Mouse (Mus musculus) liver, postnatal 0 days (tissue): ENCODE measurements around the gene Tmem235. TPM values are rescaled to one million over a fixed set of nuclear protein-coding genes. Genes with fewer than 3 reads are reported as not detected.

Experiments used
- ATAC-seq: fragments of 200-750 bp; cut with Nextera tagmentation; 2 replicates; pipeline ENCODE4 v1.8.0; 2017; ENCODE audit warnings: mild to moderate bottlenecking, moderate library complexity
- DNase-seq: peaks from one replicate; pipeline ENCODE4 v3.0.0-alpha.2; 2016
- H3K27ac ChIP-seq: fragments of 300-500 bp; sonication (generic); 2 replicates; pipeline ENCODE4 v1.5.1; 2014; ENCODE audit warnings: antibody characterized with exemption, moderate library complexity, mild to moderate bottlenecking, low read depth
- H3K27me3 ChIP-seq: fragments of 300-500 bp; sonication (generic); 2 replicates; pipeline ENCODE4 v1.6.1; 2014; ENCODE audit warnings: low read length, control low read depth, mixed read lengths; ENCODE audit not compliant: insufficient read depth
- H3K36me3 ChIP-seq: fragments of 300-500 bp; sonication (generic); replicated peaks from 2 replicates; pipeline ENCODE4 v1.6.1; 2014; ENCODE audit warnings: mild to moderate bottlenecking, control low read depth, low read length, moderate library complexity, mixed read lengths; ENCODE audit not compliant: insufficient read depth
- H3K4me1 ChIP-seq: fragments of 300-500 bp; sonication (generic); 2 replicates; pipeline ENCODE4 v1.6.1; 2014; ENCODE audit warnings: antibody characterized with exemption, mild to moderate bottlenecking, control low read depth; ENCODE audit not compliant: insufficient read depth
- H3K4me2 ChIP-seq: fragments of 300-500 bp; sonication (generic); 2 replicates; pipeline ENCODE4 v1.6.1; 2014; ENCODE audit warnings: low read depth, mild to moderate bottlenecking, low read length, moderate library complexity, mixed read lengths
- H3K4me3 ChIP-seq: fragments of 300-500 bp; sonication (generic); 2 replicates; pipeline ENCODE4 v1.5.1; 2014; ENCODE audit warnings: low read depth, low read length
- H3K9ac ChIP-seq: fragments of 300-500 bp; sonication (generic); replicated peaks from 2 replicates; pipeline ENCODE4 v1.6.1; 2014; ENCODE audit warnings: mild to moderate bottlenecking, moderate library complexity
- H3K9me3 ChIP-seq: fragments of 300-500 bp; sonication (generic); 2 replicates; pipeline ENCODE4 v1.6.1; 2016; ENCODE audit warnings: mild to moderate bottlenecking, control low read depth, low read length, mixed read lengths
- CTCF ChIP-seq: sonication (generic); IDR thresholded peaks from 2 replicates; pipeline ENCODE4 v1.5.1; 2016; ENCODE audit warnings: antibody characterized with exemption, low read depth
- EP300 ChIP-seq: IDR thresholded peaks from 2 replicates; pipeline ENCODE4 v1.6.1; 2016; ENCODE audit warnings: antibody characterized with exemption, low read depth, mild to moderate bottlenecking
- WGBS: fragments of 180-500 bp; shearing (Covaris S2); extraction: QIAGEN DNeasy Blood & Tissue Kit; methylation state at CpG from one replicate; pipeline ENCODE4 v1.1.7; 2014; ENCODE audit not compliant: insufficient replicate concordance; 5-methylcytosine and 5-hydroxymethylcytosine counted together
- polyA plus RNA-seq: library from polyadenylated mRNA; unstranded; fragments of >200 nt; fragmentation: Nextera tagmentation; extraction: Ambion mirVana; gene quantifications from 2 replicates; pipeline ENCODE4 v1.2.1, GENCODE M21; 2015

The Tmem235 gene
- polyA plus RNA-seq, 1 experiment from 2014 or later, result not detected

DNA sequence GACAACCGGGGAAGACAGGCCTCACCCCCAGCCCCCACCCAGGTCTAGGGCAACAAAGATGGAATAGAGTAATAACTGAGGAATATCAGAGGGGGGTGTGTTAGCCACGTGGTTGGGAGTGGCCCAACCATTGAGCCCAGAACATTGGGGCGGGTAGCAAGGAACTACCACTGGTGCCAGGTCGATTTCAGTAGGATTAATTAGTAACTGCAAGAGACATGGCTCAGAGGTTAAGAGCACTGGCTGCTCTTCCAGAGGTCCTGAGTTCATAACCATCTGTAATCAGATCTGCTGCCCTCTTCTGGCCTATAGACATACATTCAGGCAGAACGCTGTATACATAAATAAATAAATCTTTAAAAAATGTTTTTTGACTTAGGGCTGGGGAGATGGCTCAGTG, 13.9 kb upstream of the Tmem235 start:
- TF ChIP-seq EP300 (peak; percentile 79), CTCF (peak; percentile 64)
- peaks cover 40% of the 10 kb centered on the region for H3K4me1 ChIP-seq
- H3K27ac ChIP-seq, result peak overlapping the region; percentile 92
- no peaks in the 10 kb centered on the region for H3K27me3 ChIP-seq
- 42% methylated on average over 5 of the region's 5 CpGs for WGBS
- DNase-seq, result peak; percentile 60
- H3K9ac ChIP-seq, result no peak overlapping the region
- no peak overlapping the region for H3K4me3 ChIP-seq
- no peaks in the 10 kb centered on the region for H3K9me3 ChIP-seq
- ATAC-seq, result peak; percentile 64
- H3K4me2 ChIP-seq, result no peak overlapping the region
- peaks cover 6% of the 10 kb centered on the region; the same call in 1 of the 2 replicates for H3K36me3 ChIP-seq

GRCm38 (mm10) chr11:117847593-117848215, 12.8 kb upstream of the Tmem235 start:
- Histone ChIP-seq H3K4me2 (peak overlapping the region; percentile 92), H3K27ac (peak overlapping the region; percentile 92), H3K27me3 (no peaks in the 10 kb centered on the region), H3K9ac (peak overlapping the region; percentile 83), H3K9me3 (no peaks in the 10 kb centered on the region), H3K4me1 (peaks cover 36% of the 10 kb centered on the region), H3K36me3 (peaks cover 16% of the 10 kb centered on the region), H3K4me3 (peak overlapping the region; percentile 65)
- 60% methylated on average over 7 of the region's 7 CpGs for WGBS
- ATAC-seq (no peak), DNase-seq (no peak)
- TF ChIP-seq EP300 (no peak), CTCF (no peak)

- peak; percentile 14 for ATAC-seq
- Histone ChIP-seq H3K27ac (peak overlapping the region; percentile 92), H3K9ac (peak overlapping the region; percentile 83), H3K4me1 (peaks cover 35% of the 10 kb centered on the region), H3K4me2 (peak overlapping the region; percentile 92), H3K9me3 (no peaks in the 10 kb centered on the region), H3K27me3 (no peaks in the 10 kb centered on the region), H3K4me3 (peak overlapping the region; percentile 65), H3K36me3 (peaks cover 24% of the 10 kb centered on the region)
- WGBS, result 5% methylated on average over 19 of the region's 19 CpGs
- TF ChIP-seq EP300, result no peak
- TF ChIP-seq CTCF, result no peak
- no peak for DNase-seq
Observed at GRCm38 (mm10) chr11:117848271-117848984, 12.1 kb upstream of the Tmem235 start.

DNA sequence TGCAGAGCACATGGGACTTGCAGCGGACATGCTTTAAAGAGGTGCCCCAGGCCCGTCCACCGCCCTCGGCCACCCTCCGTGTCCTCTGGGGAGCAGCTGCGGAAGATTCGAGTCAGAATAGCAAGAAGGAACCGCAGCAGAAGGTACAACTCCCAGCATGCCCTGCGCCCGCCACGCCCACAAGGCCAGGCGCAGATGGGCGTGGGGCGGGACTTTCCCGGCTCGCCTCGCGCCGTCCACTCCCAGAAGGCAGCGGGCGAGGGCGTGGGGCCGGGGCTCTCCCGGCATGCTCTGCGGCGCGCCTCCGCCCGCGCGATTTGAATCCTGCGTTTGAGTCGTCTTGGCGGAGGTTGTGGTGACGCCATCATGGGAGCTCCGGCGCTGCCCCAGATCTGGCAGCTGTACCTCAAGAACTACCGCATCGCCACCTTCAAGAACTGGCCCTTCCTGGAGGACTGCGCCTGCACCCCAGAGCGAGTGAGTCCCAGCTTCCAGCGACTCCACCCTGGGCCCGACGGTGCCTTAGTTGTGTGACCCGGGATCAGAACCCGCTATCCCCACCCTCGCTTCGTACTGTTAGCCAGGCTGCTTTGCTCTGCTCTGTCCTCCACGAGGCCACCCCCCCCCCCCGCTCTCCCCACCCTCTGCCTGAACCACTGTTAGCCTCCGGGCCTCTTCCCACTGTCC, 11.4 kb upstream of the Tmem235 start, which contains the start of gene Birc5:
Gene Birc5, plus strand, starts transcription at position 267 of the 687 bp plus-strand sequence.
- H3K36me3 ChIP-seq, result peaks cover 31% of the 10 kb centered on the region
- peaks cover 33% of the 10 kb centered on the region for H3K4me1 ChIP-seq
- ATAC-seq (peak; percentile 82), DNase-seq (peak; percentile 99)
- peak within 1 kb of the TSS; percentile 65 for H3K4me3 ChIP-seq
- TF ChIP-seq EP300, result peak; percentile 47; the same call in 1 of the 2 replicates
- TF ChIP-seq CTCF, result no peak
- H3K27ac ChIP-seq, result peak within 1 kb of the TSS; percentile 92
- H3K9me3 ChIP-seq, result no peaks in the 10 kb centered on the region
- H3K9ac ChIP-seq, result peak within 1 kb of the TSS; percentile 83
- 0% methylated on average over 51 of the region's 51 CpGs for WGBS
- H3K27me3 ChIP-seq, result no peaks in the 10 kb centered on the region
- peak within 1 kb of the TSS; percentile 92 for H3K4me2 ChIP-seq

DNA sequence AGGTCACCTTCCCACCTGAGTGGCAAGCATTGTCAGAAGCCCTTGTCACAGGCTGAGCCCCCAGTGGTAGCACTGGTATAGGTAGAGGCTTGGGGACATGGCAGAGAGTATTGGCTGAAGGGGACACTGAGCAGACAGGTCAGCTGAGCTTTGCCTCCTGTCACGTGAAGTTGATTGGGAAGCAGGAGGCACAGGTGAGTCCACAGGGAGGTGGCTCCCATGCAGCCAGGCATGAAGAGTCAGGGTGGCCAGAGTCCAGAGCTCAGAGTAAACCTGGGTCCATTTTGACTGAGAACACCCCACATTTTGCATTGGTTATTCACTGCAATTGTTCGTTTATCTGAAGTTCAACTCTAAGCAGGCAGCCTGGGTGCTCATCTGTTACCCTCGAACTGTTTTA, 7.7 kb upstream of the Tmem235 start:
- Histone ChIP-seq H3K9ac (no peak overlapping the region), H3K36me3 (peaks cover 62% of the 10 kb centered on the region), H3K4me2 (no peak overlapping the region), H3K27ac (no peak overlapping the region), H3K4me1 (peaks cover 16% of the 10 kb centered on the region), H3K9me3 (no peaks in the 10 kb centered on the region), H3K27me3 (no peaks in the 10 kb centered on the region), H3K4me3 (no peak overlapping the region)
- no peak for TF ChIP-seq CTCF
- no peak for TF ChIP-seq EP300
- 89% methylated on average over 3 of the region's 3 CpGs for WGBS
- ATAC-seq, result no peak
- no peak for DNase-seq

GRCm38 (mm10) chr11:117854241-117854640, 6.3 kb upstream of the Tmem235 start:
- no peak for ATAC-seq
- Histone ChIP-seq H3K36me3 (peaks cover 62% of the 10 kb centered on the region), H3K27ac (no peak overlapping the region), H3K9me3 (no peaks in the 10 kb centered on the region), H3K27me3 (no peaks in the 10 kb centered on the region), H3K4me3 (no peak overlapping the region), H3K4me2 (no peak overlapping the region), H3K9ac (no peak overlapping the region), H3K4me1 (peaks cover 8% of the 10 kb centered on the region)
- DNase-seq, result no peak
- WGBS, result 94% methylated on average over 9 of the region's 9 CpGs
- TF ChIP-seq CTCF (no peak), EP300 (no peak)
